Mouse (Mus musculus) kidney, adult 18-20 months (tissue): Measurements from ENCODE around the gene Cuedc1.
"Not testable (repeated sequence)": the region's sequence is repeated elsewhere in the genome, so short reads cannot be mapped to it uniquely, and the experiment has no call there.

Experiments
- DNase-seq: peaks from one replicate; pipeline ENCODE4 v3.0.0; 2021

The Cuedc1 gene

DNA sequence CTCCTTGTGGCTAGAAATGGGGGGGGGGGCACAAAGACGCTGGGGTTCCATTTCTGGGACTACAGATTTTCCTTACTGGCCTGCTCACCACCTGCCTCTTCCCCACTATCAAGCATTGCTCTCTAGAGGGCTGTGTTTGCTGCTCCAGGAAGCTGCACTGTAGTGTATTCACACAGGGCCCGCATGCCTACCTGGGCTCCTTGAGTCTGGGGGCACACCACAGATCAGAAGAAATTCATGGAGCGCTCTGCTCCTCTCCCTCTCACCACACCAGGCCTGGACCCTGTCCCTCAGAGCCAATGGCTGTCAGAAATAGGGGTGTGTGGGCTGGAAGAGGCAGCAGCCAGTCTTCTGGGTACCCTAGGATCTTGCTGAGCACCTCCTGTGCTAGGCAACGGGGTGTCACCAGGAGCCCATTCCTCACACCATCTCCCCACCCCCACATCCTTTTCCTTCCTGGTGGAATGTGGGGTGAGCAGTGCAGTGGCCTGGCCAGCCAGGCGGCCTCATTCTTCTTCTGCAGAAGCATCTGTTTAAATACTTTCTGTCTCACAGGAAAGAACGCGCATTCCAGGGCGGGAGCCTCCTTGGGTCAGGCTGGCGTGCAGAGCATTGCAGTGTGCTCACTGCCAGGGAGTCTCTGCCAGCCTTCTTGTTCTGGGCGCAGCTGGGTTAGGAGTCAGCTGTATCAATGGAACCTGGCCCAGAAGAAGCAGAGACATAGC is 74.9 kb downstream of the Cuedc1 start:
- peak; percentile 63 for DNase-seq

DNA sequence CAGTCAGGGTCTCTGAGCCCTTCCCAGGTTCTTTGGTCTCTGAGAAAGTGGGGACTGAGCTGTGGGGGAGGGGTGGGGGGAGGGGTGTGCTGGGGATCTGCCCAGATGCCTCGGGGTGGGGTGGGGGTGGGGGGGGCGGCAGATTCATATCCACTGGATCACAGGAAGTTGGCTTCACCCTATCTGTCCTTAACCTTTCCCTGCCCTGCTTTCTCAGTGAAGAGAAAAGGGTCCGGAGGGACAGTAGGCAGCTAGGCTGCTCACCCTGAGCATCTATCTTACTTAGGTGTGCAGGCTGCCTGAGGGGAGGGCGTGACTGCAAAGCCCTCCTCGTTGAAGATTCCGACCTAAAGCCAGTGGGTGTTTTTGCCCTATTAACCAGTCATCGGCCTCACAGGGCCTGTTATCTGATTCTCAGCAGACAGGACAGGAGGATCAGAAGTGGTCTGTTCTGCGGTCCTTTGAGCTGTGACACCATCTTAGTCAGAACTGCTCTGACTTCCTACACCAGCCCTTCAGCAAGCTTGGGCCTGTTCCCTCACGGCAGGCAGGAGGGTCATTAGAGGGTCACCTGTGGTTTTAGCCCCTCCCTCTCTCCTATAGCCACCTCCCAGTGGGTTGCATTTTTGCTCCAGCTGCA is 75.6 kb downstream of the Cuedc1 start:
- DNase-seq, result no peak

DNA sequence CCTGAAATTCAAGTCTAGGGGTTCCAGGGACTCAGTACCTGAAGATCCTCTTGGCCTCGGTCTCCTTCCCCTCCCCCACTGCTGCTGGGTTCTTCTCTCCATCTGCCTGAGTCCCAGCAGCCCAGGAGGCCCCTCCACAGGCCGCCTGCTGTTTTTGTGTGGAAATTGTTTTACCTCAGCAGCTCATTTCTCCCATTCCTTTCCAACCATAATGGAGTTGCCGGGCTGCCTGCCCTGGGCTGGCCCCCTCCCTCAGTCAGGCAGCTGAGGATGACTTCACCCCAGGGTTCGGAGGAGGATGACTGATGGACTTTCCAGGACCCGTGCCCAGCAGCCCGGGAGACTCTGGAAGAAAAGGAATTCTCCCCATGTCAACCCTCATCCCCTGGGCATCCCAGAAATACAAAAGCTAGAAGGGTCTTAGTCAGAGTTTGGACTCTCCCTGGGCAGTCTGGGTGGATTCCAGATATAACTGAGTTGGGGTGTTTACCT is 82.7 kb downstream of the Cuedc1 start:
- DNase-seq, result no peak

DNA sequence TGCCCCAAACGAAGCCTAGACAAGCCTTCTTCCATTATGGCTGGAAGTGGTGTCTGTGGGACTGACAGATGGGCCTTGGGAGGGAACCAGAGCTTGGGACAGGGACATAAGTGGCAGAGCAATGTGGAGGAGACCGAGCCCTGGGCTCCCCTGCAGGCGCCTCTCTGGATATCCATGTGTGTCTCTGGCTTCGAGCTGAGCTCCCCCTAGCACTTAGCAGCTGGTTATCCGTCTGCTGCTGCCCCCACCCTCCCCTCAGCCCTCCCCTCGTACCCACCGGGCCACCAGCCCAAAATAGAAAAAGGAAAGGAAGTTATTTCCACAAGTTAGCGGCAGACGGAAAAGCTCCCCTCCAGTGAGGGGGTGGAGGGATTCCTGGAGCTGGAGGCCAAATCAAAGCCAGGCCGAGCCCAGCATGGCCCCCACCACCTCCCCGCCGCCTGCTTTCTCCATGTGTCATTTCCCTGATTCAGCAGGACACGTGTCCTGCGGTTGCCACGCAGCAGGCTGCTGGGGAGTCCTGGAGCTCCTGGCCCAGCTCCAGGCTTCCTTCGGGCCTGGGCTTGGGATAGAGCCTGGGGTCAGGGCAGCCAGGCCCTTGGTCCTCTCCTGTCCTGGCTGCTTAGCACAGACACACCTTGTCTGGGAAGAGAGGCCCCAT is 83.2 kb downstream of the Cuedc1 start:
- DNase-seq, result peak; percentile 72

DNA sequence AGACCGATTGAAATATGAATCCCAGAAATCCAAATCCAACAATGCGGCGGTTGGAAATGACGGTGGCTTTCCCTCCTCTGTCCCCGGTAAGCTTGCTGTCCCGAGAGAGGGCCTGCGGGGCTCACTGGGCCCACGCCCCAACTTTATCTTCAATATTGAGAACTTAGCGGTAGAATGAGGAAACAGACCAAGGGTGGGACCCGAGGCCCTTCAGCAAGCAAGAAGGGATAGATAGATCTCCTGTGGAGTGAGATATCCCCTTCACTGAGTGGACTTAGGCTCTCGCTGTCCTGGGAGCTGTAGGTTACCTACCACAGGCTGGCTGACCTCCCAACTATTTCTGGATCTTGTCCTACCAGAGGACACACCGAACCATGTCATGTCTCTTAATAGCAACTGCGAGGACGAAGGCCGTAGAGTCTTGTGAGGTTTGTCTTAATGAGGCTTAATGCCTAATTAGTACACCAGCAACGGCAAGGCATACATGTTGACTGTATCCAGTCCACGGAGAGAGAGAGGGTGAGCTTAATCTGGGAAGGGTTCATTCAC is 86.8 kb downstream of the Cuedc1 start:
- no peak for DNase-seq

DNA sequence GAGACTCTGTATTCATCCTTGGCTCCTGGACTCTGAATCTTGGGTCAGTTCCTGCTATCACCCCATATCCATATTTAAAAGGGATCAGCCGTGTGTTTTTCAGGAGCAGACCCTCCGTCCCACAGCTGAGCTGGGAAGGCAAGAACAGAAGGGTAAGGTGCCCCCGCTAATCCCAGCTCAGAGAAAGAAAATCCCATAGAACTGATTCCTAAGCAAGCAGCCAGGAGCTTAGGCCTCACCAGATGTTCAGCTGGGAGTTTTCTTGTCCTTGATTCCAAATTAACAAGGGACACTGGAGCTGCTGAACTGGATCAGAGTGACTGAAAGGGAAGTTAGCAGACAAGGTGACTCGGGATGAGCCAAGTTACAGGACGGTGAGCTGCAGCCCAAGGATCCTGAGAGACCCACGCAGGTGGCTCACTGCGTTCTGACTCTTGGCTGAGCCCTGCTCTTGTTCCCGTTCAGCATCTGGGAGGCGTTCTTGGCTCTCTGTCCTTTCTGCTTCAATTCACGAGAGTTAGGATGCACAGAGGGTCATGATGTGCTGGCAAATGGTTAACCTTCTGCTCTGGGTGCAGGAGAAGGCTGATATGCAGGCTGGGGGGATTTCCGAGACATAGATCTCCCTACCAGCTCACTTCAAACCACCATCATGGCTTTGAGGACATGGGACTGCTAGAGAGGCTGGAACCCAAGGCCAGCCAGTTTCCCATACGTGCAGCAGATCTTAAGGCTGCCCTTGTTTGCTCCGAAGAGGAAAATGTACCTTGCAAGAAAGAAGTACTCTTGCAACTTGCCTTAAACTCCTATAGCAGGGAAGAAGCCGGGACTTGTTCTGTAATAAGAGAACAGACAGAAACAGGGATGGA is 88.5 kb downstream of the Cuedc1 start:
- DNase-seq, result no peak

DNA sequence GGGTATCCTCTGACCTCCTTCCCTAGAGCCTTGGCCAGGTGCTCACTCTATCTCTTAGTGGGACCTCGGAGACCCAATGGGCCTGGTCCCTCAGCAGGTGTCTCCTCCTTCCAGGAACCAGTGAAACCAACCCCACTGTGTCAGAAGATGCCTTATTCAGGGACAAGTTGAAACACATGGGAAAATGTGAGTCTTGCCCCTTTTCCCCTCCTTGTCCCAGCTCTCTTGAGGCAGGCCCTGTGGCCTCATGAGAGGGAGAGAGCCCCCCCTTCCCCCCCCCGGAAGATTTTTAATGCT is 89.0 kb downstream of the Cuedc1 start:
- DNase-seq, result no peak

DNA sequence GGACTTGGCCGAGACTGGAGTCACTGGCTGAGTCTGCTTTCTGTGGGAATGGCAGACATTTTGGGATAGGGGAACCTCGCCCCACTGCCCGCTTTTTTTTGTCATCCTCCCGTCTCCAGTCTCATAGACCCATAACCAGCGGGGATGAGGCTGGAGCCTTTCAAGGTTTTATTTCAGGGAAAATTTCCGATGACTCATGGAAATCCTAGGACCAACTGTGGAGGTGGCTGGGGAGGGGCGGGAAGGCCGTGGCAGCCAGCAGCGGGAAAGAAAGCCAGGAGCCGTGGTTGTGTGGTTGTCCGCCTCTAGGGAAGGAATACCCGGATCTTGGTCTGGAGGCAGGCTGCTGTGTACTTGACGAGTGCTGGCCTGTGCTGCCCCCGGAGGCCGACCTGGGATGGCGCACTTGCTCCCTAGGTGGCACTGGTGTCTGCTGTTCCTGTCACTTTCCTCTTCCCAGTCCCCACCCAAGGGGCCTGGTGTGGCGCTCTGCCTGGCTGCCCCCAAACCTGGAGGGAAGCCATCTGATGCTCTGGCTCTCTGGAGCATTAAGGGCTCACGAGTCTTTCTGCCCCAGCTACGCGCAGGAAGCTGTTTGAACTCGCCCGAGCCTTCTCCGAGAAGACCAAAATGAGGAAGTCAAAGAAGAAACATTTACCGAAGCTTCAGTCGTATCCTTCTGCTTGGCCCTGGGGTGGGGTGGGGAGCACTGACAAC is 89.7 kb downstream of the Cuedc1 start:
- DNase-seq, result peak; percentile 90

DNA sequence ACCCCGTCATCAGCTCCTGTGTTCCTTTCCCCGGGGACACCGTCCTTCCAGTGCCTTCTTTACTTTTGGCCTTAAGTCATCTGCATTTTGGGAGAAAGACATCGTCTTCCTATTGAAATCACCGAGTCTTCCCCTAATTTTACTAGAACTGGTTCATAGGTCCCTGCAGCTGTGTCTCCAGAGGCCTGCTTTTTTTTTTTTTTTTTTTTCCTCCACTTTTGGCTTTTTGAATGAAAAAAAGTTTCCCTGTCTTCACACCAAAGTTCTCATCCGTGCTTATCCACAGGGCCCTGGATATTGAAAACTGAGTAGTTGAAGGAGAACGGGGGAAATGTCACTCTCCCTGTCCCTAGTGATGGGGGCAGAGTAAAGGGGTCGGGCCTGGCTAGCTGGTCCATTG is 90.4 kb downstream of the Cuedc1 start:
- no peak for DNase-seq

DNA sequence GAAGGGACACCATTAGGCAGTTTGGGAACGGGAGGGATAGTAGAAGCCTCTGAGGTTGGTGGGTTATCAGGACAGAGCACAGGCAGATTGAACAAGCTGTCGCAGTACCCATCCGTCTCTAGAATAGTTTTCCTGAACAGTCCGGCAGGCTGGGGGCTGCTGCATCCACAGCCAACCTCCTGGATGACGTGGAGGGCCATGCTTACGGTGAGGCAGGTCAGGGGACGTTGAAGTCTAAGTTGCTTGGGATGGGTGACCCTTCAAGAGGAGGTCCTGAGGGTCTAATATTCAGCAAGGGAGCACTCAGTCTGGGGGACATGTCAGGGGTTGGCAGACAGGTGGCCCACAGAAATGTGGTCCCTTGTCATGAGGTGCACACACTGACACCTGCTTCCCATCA is 90.8 kb downstream of the Cuedc1 start:
- no peak for DNase-seq

DNA sequence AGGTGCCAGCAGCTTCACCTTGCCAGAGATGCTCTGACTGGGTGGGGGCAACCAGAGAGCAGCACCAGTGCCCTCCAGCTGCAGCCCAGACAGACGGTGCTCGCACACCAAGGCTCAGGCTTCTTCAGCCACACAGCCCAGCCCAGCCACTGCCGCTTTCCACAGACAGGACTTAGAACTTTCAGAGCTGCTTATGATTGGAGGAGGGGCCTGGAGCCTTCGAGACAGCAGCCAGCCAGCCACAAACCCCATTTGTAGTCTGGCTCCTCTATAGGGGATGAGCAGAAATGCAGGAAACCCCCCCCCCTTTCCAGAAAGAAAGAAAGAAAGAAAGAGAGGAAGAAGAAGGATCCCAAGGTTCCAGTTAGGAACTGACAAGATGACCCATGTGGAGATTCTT is 94.7 kb downstream of the Cuedc1 start:
- DNase-seq, result no peak

DNA sequence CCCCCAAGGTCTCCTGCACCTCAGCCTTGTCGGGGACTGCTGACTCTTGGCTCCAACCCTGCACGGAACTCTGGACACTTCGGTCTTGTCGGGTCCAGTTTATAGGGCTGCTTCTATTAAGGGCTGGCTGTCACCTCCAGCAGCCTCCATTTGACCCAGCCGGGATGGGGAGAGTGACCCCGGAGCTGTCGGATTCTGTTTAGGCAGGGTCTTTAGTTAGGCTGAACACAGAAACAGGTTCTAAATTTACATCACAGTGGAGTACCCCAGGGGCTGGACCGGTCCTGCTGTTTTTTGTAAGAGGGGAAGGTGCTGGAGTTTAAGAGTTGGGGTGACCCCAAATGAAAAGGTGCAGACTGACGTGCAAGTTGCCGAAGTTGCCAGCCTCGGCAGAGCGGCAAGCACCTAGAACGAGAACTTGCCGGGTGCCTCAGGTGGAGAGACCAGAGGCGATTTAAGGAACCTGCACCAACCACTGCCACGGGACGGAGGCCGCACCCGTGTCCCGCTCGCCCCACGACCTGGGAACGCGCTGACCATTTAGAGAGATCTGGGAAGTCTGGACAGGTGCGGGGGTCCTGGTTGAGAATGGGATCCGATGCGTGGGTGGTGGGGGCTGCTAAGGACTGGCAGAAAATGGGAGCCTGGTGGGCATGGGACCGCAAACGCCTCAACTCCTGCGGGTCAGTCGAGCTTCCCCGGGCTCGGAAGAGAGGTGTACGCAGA is 95.4 kb downstream of the Cuedc1 start:
- DNase-seq, result no peak

DNA sequence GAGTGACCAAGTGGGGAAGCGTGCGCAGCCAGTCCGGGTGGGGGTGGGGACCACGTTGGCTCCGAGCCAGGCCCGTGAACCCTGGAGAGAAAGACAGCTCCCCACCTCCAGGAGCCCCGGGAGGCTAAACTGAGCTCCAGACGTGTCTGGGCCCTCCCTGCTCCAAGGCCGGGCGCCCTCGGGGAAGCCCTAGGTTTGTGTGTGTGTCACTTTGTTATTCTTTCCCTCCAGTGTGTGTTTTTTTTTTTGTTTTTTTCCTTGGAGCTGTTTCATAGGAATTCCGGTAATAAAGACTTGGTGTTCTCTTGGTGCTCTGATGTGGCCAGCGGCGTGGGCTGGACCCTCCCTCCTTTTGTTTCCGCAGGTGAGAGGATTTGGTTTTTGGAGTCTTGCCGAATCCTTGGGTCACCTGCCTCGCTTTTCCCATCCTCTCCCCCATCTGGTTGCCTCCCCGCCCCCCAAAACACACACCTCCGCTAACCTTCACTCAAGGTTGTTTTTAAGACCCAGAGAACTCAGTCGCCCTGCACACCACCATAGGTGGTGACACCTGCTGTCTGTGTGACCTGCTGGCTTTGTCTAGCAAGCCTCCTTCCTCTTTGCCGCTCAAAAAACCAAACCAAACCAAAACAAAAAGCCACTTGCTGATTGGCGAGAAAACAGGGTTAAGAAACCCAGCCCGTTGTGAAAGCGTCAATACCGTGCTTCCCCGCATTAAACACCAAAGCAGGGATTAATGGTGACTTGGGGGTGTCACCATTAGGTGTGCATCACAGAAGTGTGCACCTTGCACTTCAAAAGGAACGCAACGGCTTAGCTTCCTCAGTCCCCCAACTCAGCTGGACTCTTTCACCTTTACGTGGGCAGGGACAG is 96.2 kb downstream of the Cuedc1 start:
- DNase-seq, result no peak

DNA sequence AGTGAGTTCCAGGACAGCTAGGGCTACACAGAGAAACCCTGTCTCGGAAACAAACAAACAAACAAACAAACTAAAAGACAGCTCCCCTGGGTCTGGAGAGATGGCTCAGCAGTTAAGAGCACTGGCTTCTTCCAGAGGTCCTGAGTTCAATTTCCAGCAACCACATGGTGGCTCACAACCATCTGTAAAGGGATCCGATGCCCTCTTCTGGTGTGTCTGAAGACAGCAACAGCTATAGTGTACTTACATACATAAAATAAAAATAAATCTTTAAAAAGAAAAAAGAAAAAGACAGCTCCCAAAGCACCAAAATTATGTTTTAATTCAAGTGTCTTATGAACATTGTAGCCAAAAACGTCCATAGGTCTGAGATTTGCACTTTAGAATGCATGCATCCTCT is 97.8 kb downstream of the Cuedc1 start:
- DNase-seq, result not testable (repeated sequence)

DNA sequence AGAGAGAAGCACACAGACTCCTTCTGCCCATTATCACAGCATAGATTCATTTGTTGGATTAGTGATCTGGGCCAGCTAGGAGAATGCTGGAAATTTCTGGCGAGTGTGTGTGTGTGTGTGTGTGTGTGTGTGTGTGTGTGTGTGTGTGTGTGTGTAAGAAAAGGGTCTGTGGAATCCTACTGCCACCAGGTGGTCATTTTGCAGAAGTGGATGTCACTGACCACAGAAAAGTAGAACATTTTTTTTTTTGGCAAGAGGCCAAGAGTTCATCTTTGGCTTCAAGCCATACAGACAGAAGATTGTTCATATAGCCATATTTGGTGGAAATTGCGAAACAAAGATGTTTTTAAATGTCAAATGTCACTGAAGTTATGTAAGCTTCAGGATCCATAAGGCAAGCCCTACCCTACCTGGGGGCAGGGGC is 99.3 kb downstream of the Cuedc1 start:
- DNase-seq, result peak; percentile 63

DNA sequence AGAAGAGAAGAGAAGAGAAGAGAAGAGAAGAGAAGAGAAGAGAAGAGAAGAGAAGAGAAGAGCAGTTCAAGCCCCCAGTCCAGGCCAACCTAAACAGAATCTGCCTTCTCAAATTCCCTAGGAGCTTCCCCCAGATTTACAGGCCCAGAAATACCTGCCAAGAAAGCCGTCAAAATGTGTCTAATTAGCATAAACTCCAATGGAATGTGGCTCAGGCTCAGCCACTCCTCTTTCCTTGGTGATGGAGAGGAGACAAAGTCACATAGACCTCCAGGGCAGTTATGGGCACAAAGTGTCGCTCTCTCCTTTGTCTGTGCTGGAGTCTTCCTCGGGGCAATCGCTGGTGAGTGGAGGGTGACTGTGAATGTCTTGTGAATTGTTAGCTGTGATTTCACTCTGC is 100.4 kb downstream of the Cuedc1 start:
- no peak for DNase-seq

DNA sequence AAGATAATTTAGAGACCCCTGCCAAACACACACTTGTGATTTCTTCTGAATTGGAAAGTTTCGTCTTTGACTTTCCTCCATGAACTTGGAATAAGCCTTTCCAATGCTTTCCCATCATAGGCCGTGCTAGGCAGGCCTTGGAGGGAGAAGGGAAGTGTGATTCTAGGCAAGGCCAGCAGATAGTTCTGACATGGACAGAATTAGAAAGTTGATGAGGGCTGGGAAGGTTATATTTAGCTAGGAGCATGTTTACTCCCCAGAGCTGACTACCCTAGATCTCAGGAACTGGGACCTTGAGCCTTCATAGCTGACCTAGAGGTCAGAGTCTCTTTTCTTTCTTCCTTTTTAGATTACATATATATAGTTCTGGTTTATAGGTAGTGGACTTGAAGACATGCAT is 103.3 kb downstream of the Cuedc1 start:
- DNase-seq, result no peak

DNA sequence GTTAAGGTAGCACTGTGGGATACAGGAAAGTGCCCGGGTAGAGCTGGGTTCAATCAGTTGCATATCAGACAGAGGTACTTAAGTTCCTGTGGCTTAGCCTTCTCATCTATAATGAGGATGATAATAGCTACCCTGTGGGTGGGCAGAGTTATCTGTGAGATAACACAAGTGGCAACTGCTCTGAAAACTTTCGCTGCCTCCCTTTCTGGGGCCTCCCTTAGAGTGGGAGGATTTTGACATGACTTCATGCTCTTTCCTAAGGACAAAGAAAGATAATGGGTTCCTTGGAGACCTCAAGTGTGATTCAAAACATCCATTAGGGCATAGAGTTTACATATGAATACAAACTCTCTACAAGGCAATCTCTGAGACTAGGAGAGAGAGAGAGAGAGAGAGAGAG is 104.2 kb downstream of the Cuedc1 start:
- no peak for DNase-seq

DNA sequence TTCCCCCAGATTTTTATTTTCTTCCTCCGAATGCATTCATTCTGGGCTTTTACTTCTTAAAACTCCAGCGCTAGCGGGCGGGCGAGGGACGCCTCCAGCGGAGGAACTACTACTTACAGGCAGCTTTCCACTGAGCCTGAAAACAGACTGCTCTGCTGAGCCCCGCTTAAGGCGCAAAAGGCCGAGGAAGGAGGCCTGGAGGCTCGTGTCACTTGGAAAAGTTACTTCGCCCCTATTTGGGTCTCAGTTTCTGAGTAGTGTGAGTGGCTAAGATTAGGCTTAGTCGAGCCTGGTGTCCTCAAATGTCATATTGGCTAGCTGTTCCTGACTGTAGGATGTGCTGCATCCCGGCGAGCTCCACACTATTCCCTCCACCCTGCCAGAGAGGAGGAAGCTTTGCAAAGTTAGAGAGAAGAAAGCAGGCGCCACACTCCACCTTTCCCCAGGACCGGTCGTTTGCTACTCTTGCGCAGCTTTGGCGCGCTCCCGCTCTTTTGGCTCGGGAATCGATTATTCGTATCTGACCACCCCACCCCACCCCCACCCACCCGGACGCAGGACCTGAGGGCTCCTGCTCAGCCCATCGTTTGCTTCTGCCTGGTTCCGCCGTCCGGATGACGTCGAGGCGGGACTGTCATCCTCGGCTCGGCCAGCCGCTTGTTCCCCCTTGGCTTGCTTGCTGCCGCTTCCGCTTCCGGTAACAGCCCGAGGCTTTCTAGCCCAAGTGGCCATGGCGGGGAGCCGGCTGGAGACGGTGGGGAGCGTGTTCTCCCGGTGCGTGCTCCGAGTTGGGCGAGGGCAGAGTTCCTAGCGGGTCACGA is 106.1 kb downstream of the Cuedc1 start, which contains the start of gene Mrps23:
Mrps23 (plus strand) TSS at position 677 of the 821 bp plus-strand sequence.
- DNase-seq, result peak; percentile 91
